Mouse (Mus musculus): Measurements from ENCODE around the gene Map3k20.

DNA sequence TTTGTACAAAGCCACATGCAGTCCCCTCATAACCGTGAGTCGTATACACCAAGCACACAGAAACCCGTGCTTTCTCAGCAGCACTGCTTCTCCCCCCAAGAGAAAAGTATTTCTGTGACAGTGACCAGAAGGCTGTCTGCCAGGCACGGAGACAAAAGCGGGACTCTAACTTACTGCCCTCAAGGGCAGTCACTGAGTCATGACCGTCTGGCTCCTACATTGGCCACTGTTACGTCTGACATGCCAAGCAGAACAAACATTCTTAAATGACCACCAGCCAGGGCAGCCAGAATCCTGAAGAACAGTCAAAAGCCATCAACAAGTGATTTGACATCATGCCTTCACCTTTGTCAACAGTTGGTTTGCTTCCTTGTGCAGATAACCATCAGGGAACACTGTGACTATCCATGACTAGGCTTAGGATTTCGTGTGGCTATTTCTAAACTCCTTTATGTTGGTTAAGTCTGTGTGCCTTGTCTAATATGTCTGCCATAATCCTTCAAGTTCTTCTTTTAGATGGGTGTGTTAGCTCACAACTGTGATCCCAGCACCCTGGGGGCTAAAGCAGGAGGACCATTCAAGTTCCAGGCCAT lies 153.6 kb downstream of the Map3k20 start:
- TF ChIP-seq CTCF (IDR thresholded peaks at IDR 0.05; ENCODE audit: borderline replicate concordance, insufficient read depth, low read depth, low read length) (no peak), POLR2A (IDR thresholded peaks at IDR 0.05; ENCODE audit: borderline replicate concordance, insufficient read depth, low read length) (no peak)

Measured in cerebellum, adult 2 months (tissue).